Mouse (Mus musculus): ENCODE results near the gene Lhx1. TPM values are rescaled to one million over a fixed set of nuclear protein-coding genes. Genes with fewer than 3 reads are reported as not detected.

Lhx1 gene
- polyA plus RNA-seq, 1 experiment from 2014 or later = 5.5 TPM

DNA sequence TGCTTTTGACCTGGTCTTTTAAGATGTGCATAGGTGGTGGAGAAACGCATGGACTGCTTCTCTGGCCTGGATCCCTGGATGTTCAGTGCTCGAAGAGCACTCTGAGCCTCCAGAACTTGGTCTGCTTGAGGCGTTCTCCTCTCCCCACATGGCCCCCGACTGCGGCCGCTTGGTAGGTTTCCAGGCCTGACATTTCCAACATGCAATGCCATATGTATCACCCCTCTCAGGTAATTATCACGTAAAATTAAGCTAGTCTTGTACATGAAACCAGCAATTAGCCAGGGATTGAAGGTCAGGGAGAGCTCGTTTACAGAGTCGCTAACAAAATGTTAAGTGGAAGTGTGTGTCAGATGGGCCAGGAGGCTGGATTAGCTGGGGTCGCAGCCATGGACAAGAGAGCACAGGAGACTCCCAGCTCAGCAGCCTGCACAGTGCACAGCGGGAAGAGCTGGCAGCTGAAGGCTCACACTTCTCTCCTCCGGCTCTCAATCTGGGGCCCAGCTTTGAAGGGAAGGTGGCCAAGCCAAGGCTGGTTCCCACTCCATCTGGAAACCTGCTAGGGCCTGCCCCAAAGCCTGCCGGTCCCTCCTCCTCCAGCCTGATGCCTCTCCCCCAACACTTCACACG is 28.6 kb upstream of the Lhx1 start:
- peaks cover 7% of the 10 kb centered on the region; the same call in 1 of the 2 replicates for H3K4me1 ChIP-seq
- H3K4me3 ChIP-seq = no peak overlapping the region
- no peak overlapping the region for H3K27ac ChIP-seq (replicated peaks)
- H3K27me3 ChIP-seq (ENCODE audit: low read depth, poor library complexity, severe bottlenecking) = peaks cover 22% of the 10 kb centered on the region
- H3K9me3 ChIP-seq (replicated peaks) = no peaks in the 10 kb centered on the region
- 87% methylated on average over 14 of the region's 14 CpGs for WGBS
- H3K36me3 ChIP-seq = no peaks in the 10 kb centered on the region
- no peak for DNase-seq (ENCODE audit: low spot score)

DNA sequence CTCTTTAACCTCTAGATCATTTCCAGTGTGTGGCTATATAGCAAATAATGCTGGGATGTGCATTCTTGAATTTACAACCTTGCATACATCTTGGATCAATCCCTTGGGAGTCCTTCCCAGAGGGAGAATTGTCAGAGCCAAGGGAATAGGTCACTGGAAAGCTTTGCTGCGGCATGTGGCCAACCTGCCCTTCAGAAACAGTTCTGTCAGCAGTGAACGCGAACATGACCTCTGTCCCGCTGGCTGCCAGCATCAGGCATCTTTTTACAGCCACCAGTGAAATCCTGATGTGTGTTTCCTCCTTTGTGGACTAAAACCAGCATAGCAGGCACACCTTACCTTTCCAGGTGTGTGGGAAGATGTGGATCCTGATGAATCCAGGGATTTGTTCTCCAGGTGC is 26.0 kb upstream of the Lhx1 start:
- no peak overlapping the region for H3K27ac ChIP-seq (replicated peaks)
- peaks cover 22% of the 10 kb centered on the region for H3K27me3 ChIP-seq (ENCODE audit: low read depth, poor library complexity, severe bottlenecking)
- WGBS = 92% methylated on average over 4 of the region's 4 CpGs
- no peak overlapping the region for H3K4me3 ChIP-seq
- peaks cover 18% of the 10 kb centered on the region for H3K4me1 ChIP-seq
- DNase-seq (ENCODE audit: low spot score) = no peak
- H3K9me3 ChIP-seq (replicated peaks) = no peaks in the 10 kb centered on the region
- no peaks in the 10 kb centered on the region for H3K36me3 ChIP-seq

DNA sequence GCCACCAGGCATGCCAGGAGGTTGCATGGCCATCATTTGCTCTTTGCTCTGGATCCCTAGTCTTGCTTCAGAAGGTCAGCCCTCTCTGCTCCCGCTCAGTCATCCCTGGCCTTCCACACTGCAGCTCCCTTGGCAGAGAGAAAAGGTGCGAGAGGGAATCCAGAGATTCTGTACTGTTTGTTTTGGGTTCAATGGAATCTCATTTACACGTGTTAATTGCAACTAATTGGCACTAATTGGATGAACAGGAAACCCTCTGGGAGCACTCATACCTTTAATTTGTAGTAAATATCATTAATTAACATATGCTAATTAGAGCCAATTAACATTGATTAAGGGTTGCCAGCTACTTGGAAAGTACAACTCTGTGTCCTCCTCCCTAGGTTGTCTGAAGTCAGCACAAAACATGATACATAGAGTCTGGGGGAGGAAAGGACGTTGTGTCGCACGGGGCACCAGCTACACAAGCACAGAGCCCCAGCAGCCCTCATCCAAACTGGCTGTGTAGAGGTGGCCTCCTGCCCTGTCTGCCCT is 24.0 kb upstream of the Lhx1 start:
- Histone ChIP-seq H3K4me3 (no peak overlapping the region), H3K36me3 (no peaks in the 10 kb centered on the region), H3K9me3 (replicated peaks) (no peaks in the 10 kb centered on the region), H3K27ac (replicated peaks) (0 out of 2 replicates have a peak overlapping the region, but pooled peaks have one; percentile 33), H3K27me3 (ENCODE audit: low read depth, poor library complexity, severe bottlenecking) (peaks cover 23% of the 10 kb centered on the region), H3K4me1 (peaks cover 18% of the 10 kb centered on the region)
- no peak for DNase-seq (ENCODE audit: low spot score)
- WGBS = 57% methylated on average over 6 of the region's 6 CpGs

DNA sequence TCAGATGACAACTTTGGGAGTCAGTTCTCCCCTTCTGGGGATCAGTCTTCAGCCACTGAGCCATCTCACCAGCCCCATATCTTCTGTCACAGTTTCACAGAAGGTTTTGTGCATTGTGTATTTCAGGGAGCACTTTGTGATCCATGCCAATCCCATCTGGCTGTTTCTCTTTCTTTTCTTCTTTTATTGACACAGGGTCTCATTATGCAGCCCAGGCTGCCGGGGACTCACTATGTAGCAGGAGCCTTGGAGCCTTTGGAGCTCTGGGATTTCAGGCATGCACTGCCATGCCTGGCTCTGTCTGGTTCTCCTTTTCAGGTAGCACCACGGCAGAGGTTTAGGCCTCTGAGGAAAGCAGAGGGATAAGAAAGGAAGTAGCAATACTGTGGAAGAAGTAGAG is 23.0 kb upstream of the Lhx1 start:
- H3K36me3 ChIP-seq = no peaks in the 10 kb centered on the region
- WGBS = 37% methylated on average over 2 of the region's 2 CpGs
- no peak overlapping the region; the same call in 1 of the 2 replicates for H3K27ac ChIP-seq (replicated peaks)
- no peaks in the 10 kb centered on the region for H3K9me3 ChIP-seq (replicated peaks)
- H3K4me1 ChIP-seq = peaks cover 18% of the 10 kb centered on the region
- H3K4me3 ChIP-seq = no peak overlapping the region
- H3K27me3 ChIP-seq (ENCODE audit: low read depth, poor library complexity, severe bottlenecking) = peaks cover 27% of the 10 kb centered on the region
- no peak for DNase-seq (ENCODE audit: low spot score)

DNA sequence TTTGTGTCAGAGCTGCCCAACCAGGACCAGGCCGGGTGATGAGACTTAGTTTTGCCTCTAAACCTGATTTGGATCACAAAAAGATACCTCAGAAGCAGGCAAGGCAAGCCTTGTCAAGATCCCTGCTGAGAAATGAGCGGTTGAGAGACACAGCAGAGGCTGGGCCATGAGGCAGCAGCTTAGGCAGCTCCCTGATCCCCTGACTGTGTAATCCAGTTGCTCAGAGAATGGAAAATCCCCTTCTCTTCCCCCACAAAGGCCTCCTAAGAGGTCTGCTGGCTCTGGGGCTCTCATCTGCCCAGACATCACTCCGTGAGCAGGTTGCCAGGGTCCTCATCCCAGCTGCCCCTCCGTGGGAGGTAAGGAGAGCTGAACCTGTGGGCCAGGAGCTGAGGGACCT is 14.6 kb upstream of the Lhx1 start:
- WGBS = 5% methylated on average over 4 of the region's 4 CpGs
- Histone ChIP-seq H3K4me3 (no peak overlapping the region), H3K27ac (replicated peaks) (peak overlapping the region; percentile 69)

DNA sequence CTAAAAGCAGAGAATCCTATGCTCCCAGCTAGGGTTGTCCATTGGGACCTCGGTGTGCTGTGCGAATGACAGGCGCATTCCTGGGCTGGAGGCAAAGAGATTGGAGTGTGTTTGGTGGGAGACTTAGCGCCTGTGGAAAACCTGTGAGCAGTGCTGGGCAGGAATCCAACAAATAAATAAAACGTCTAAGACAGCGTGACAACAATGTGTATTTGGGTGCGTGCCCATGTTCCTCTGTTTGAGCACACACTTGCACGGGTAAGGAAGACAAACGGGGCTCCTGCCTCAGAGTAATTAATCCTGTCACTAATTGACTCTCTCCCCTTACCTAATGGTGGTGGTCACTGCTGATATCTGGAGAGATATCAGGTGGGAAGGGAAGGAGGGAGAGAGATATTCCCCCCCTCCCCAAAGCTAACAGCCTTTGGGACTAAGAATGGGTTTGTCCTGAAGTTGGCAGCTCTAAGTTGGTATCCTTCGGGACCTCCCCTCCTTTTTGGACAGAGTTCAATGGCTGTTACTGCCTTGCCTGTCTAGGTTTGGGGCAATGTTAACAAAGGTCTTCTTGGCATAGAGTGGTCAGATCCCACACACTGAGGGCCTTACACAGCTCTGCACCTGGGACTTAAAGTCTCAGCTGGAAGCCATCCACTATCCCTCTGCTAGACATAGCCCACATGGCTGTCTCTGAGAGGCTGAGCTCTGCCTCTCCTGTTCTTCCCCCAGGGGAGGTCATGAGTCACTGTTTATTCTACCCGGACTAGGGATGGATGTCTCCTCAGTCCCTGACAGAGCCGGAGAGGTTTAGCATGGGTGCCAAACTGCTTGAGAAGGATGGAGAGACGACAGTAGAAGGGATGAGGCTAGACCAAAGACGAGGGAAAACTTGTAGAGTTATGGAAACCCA is 4.7 kb upstream of the Lhx1 start:
- H3K4me3 ChIP-seq = 0 out of 2 replicates have a peak overlapping the region, but pooled peaks have one; percentile 65
- no peak for DNase-seq (ENCODE audit: low spot score)
- no peak overlapping the region for H3K27ac ChIP-seq (replicated peaks)

More for the DNA sequence above, 14.6 kb upstream of the Lhx1 start:
- Histone ChIP-seq H3K9me3 (replicated peaks) (no peaks in the 10 kb centered on the region), H3K27me3 (ENCODE audit: low read depth, poor library complexity, severe bottlenecking) (peaks cover 73% of the 10 kb centered on the region), H3K4me1 (peaks cover 26% of the 10 kb centered on the region), H3K36me3 (no peaks in the 10 kb centered on the region)
- peak; percentile 26 for DNase-seq (ENCODE audit: low spot score)

DNA sequence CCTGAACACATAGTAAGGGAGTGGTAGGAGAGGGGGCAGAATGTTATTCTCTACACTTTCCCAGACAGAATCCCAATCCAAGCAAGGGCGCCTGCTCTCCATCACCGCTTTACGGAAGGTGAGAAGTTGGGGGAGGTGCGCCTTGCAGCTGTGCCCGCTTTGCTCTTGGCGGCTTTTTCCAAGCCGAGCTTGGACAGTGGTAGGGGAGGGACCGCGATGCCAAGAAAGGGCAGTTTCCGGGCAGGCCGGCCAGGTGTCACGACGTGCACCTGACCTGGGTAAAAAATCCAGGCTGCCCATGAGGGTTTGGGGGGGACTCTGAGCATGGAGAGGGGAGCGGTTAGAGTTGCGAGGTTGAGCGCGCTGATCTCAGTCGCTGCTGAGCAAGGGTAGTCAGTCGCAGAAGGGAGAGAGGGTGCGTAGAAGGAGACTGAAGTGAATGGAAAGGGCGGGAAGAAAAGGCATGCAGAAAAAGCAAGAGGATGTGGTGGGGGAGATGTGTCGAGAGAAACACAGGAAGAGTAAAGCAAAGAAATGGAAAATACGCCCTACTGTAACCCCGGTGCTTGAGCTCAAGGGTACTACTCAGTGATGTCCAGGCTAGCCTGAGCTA is 3.9 kb upstream of the Lhx1 start:
- Histone ChIP-seq H3K27ac (replicated peaks) (no peak overlapping the region), H3K4me3 (peak overlapping the region; percentile 65), H3K4me1 (peaks cover 45% of the 10 kb centered on the region), H3K9me3 (replicated peaks) (no peaks in the 10 kb centered on the region), H3K36me3 (no peaks in the 10 kb centered on the region), H3K27me3 (ENCODE audit: low read depth, poor library complexity, severe bottlenecking) (peaks cover 100% of the 10 kb centered on the region)
- DNase-seq (ENCODE audit: low spot score) = peak; percentile 37
- under 1% methylated on average over 24 of the region's 24 CpGs for WGBS

More for the DNA sequence above, 4.7 kb upstream of the Lhx1 start:
- no peaks in the 10 kb centered on the region for H3K36me3 ChIP-seq
- peaks cover 42% of the 10 kb centered on the region for H3K4me1 ChIP-seq
- WGBS = 9% methylated on average over 14 of the region's 14 CpGs
- no peaks in the 10 kb centered on the region for H3K9me3 ChIP-seq (replicated peaks)
- peaks cover 100% of the 10 kb centered on the region for H3K27me3 ChIP-seq (ENCODE audit: low read depth, poor library complexity, severe bottlenecking)

DNA sequence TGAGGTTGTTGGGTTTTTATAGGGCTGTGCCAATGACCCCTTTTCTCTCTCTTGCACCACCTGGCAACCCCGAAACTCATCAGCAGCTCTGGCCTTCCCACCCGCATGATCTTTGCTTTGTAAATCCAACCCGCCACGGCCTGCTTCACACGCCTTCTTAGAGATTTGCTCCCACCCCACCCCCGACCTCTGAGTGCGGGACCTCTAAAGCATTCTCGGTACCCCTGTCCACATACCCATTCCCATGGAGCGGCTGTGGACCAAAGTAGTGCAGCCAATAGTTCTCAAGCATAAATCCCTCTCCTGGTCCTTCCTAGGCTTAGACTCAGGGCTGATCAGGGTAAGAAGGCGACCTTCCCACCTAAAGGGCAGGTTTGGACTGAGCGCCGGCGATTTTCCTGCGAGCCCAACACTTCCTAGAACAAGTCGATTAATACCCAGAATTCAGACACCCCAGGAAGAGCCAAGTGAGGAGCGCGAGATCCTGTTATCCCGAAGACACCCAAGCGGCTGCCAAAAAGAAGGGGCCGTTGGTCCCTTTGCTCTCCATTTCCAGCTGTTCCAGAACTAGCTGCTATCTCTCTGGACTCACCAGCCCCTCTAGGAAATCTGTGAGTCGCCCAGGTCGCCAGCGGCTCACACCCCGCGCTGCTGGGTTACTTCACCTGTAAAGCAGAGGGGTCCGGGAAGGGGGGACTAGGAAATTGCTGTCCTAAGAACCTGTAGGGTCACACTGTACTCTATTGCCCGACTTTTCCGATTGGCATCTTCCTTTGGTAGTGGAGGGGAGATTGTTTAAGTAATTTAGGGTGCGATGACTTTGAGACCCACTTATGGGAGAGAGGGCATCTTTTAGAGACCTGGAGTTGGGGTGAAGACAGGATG is 1.9 kb upstream of the Lhx1 start:
- 1% methylated on average over 29 of the region's 29 CpGs for WGBS
- peaks cover 48% of the 10 kb centered on the region for H3K4me1 ChIP-seq
- no peak overlapping the region for H3K27ac ChIP-seq (replicated peaks)
- peak overlapping the region; percentile 65 for H3K4me3 ChIP-seq
- peaks cover 100% of the 10 kb centered on the region for H3K27me3 ChIP-seq (ENCODE audit: low read depth, poor library complexity, severe bottlenecking)
- peak; percentile 45 for DNase-seq (ENCODE audit: low spot score)
- no peaks in the 10 kb centered on the region for H3K9me3 ChIP-seq (replicated peaks)
- no peaks in the 10 kb centered on the region for H3K36me3 ChIP-seq

DNA sequence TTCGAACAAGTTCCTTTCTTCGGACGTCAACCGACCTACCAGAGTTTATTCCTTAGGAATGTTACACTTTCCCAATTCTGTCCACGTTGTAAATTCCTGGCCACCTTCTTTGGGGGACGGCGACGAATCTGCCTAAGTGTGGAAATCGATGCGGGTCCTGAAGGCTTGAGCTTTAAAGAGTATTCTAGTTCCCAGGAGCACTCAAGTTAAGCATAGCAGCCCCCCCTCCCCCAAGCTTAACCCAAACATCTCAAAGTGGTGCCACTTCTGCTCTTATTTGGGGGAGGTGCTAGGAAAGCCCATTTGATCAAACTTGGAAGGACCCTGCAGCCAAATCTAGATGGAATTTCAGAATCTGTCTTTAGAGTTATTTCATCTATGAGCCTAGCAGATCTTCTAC is 1.1 kb upstream of the Lhx1 start:
- peaks cover 100% of the 10 kb centered on the region for H3K27me3 ChIP-seq (ENCODE audit: low read depth, poor library complexity, severe bottlenecking)
- H3K4me3 ChIP-seq = peak overlapping the region; percentile 65
- WGBS = under 1% methylated on average over 10 of the region's 10 CpGs
- peak overlapping the region; percentile 61; the same call in 1 of the 2 replicates for H3K27ac ChIP-seq (replicated peaks)
- H3K36me3 ChIP-seq = no peaks in the 10 kb centered on the region
- H3K4me1 ChIP-seq = peaks cover 48% of the 10 kb centered on the region
- H3K9me3 ChIP-seq (replicated peaks) = no peaks in the 10 kb centered on the region
- peak; percentile 21 for DNase-seq (ENCODE audit: low spot score)

DNA sequence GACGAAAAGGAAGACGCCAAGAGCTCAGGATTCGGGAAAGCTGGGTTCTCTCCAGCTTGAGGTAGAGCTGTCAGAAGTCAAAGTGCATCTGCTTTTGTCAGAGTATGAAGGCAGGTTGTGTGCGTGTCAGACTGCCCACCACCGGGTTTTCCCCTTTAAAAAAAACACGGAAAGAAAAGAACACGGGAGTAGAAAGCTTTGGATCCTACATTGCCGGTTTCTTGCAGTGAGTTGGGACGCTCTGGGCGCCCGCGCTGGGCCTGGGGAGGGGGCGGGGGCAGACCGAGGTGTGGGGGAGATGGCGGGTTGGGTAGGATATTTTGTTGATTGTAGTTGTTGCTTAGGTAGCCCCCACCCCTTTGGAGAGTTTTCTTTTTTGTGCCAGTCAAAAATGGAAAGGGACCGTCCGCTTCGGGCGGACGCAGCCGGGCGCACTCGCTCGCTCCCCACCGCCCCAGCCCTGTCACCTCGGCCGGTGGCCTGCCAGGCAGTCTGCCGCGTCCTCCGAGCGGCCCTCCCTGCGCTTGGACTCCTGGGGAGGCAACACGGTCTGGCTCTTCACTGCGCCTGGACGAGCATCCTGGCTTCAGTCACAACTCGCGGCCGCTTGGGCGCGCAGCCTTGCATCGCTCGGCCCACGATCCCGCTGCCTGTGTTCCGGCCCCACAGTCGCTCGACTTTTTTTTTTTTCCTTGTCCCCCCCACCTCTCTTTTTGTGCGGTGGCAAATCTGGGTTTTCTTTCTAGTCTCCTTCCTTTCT is 644 bp downstream of the Lhx1 start:
- H3K27ac ChIP-seq (replicated peaks) = peak overlapping the region; percentile 61
- no peaks in the 10 kb centered on the region for H3K9me3 ChIP-seq (replicated peaks)
- H3K27me3 ChIP-seq (ENCODE audit: low read depth, poor library complexity, severe bottlenecking) = peaks cover 100% of the 10 kb centered on the region
- DNase-seq (ENCODE audit: low spot score) = peak; percentile 68
- peak overlapping the region; percentile 65 for H3K4me3 ChIP-seq
- peaks cover 54% of the 10 kb centered on the region for H3K4me1 ChIP-seq
- under 1% methylated on average over 48 of the region's 48 CpGs for WGBS
- H3K36me3 ChIP-seq = no peaks in the 10 kb centered on the region

DNA sequence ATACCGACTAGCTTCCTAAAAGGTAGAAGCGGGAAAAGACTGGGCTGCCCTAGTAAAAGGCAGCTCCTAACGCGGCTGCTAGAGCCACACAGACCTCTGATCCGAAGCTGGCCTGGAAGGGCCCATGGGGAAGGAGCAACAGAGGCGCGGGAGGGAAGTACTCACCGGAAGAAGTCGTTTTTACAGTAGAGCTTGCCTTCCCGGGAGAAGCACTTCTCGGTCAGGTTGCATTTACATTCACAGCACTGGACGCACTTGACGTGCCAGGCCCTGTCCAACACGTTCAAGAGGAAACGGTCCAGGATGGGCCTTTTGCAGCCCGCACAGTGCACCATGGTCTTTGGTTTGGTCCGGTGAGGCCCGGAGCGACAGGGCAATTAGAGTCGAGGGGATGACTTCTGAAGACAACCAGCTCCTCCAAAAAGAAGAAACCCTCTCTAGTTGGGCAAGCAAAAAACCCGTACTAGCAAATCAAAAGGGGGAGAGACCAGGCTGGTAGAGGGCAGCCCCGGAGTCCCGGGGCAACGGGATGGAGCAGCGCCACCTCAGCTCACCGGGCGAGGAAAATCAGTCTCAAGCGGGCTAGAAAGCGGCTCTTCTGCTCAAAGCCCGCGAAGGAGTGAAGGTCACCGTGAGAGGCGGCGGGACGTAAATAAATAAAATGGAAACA is 1.4 kb downstream of the Lhx1 start:
- Histone ChIP-seq H3K9me3 (replicated peaks) (no peaks in the 10 kb centered on the region), H3K27ac (replicated peaks) (peak overlapping the region; percentile 33; the same call in 1 of the 2 replicates), H3K36me3 (no peaks in the 10 kb centered on the region), H3K27me3 (ENCODE audit: low read depth, poor library complexity, severe bottlenecking) (peaks cover 100% of the 10 kb centered on the region), H3K4me1 (peaks cover 52% of the 10 kb centered on the region), H3K4me3 (peak overlapping the region; percentile 65)
- under 1% methylated on average over 35 of the region's 35 CpGs for WGBS
- no peak for DNase-seq (ENCODE audit: low spot score)
